In the genomic region with DNA sequence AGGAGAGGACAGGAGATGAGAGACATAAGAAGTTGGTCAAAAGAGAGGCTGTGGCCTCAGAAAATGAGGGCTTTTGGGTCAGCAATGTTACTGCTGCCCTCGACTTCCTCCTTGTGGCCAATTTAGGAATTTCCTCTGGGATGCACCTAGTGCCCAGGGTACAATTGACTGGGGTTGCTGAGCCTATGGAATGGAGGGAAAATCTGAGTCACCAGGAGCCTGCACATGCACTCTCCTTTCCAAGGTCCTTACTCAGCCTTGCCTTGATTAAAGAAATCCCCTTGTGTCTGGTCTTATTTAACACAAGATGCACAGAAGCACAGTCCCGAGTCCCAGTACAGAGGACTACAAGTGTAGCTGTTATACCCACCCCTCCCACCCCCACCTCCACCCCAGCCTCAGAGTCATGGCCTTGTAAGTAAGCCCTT, we compare ENCODE assay signal across 9 mouse cellular contexts.
DNase-seq lines count a peak whose midpoint lies in the region; ATAC-seq lines count a peak whose summit lies in the region.
"Had no signal": no experiment of that assay in that cellular context is flagged by ENCODE, and none has a peak within 500 bp of the region (broad histone marks: within the 10 kb centered on the region; RNA-seq: fewer than 3 reads in every experiment).

No protein-coding gene starts in this region.

- no peak overlapping the region for H3K4me2 ChIP-seq in hindbrain, embryonic 16.5 days (ENCODE audit: low read length)
- H3K4me2 ChIP-seq in limb, embryonic 13.5 days (replicated peaks) = no peak overlapping the region
- no peak overlapping the region for H3K4me2 ChIP-seq in neural tube, embryonic 12.5 days (replicated peaks)
- H3K4me2 ChIP-seq: limb, embryonic 15.5 days had no signal

- H3K4me1 ChIP-seq in forebrain, embryonic 10.5 days = peaks cover 13% of the 10 kb centered on the region
- H3K4me1 ChIP-seq in hindbrain, embryonic 16.5 days (ENCODE audit: control insufficient read depth, insufficient read depth, low read depth, low read length) = no peaks in the 10 kb centered on the region
- 0 out of 2 replicates have a peak, but pooled peaks cover 2% of the 10 kb centered on the region for H3K4me1 ChIP-seq in limb, embryonic 13.5 days
- H3K4me1 ChIP-seq in neural tube, embryonic 12.5 days = no peaks in the 10 kb centered on the region

- H3K4me3 ChIP-seq in forebrain, embryonic 10.5 days = no peak overlapping the region
- no peak overlapping the region for H3K4me3 ChIP-seq in hindbrain, embryonic 16.5 days (ENCODE audit: low read length)
- no peak overlapping the region for H3K4me3 ChIP-seq in limb, embryonic 13.5 days
- no peak overlapping the region for H3K4me3 ChIP-seq in neural tube, embryonic 12.5 days
- H3K4me3 ChIP-seq: limb, embryonic 15.5 days had no signal

- peak; percentile 67 for ATAC-seq in hindbrain, embryonic 16.5 days
- peak; percentile 54 for ATAC-seq in limb, embryonic 13.5 days (ENCODE audit: low FRiP score, low read depth)
- ATAC-seq in neural tube, embryonic 12.5 days (ENCODE audit: low FRiP score, low read depth) = peak; percentile 77

- H3K27me3 ChIP-seq in forebrain, embryonic 10.5 days (ENCODE audit: poor library complexity, severe bottlenecking) = no peaks in the 10 kb centered on the region
- no peaks in the 10 kb centered on the region for H3K27me3 ChIP-seq in hindbrain, embryonic 16.5 days (replicated peaks; ENCODE audit: control insufficient read depth, insufficient read depth, low read length)
- no peaks in the 10 kb centered on the region for H3K27me3 ChIP-seq in limb, embryonic 13.5 days
- H3K27me3 ChIP-seq in neural tube, embryonic 12.5 days (replicated peaks) = no peaks in the 10 kb centered on the region
- H3K27me3 ChIP-seq: limb, embryonic 15.5 days had no signal

- peak overlapping the region; percentile 73; the same call in 1 of the 2 replicates for H3K27ac ChIP-seq in forebrain, embryonic 10.5 days
- no peak overlapping the region for H3K27ac ChIP-seq in hindbrain, embryonic 16.5 days (ENCODE audit: low read depth, low read length)
- H3K27ac ChIP-seq in limb, embryonic 13.5 days = no peak overlapping the region
- no peak overlapping the region for H3K27ac ChIP-seq in neural tube, embryonic 12.5 days
- H3K27ac ChIP-seq: limb, embryonic 15.5 days had no signal

- H3K36me3 ChIP-seq in forebrain, embryonic 10.5 days (replicated peaks) = no peaks in the 10 kb centered on the region
- H3K36me3 ChIP-seq in hindbrain, embryonic 16.5 days (ENCODE audit: control insufficient read depth, insufficient read depth, low read length) = no peaks in the 10 kb centered on the region
- no peaks in the 10 kb centered on the region for H3K36me3 ChIP-seq in limb, embryonic 13.5 days
- no peaks in the 10 kb centered on the region for H3K36me3 ChIP-seq in neural tube, embryonic 12.5 days
- H3K36me3 ChIP-seq: limb, embryonic 15.5 days had no signal

- 25% methylated on average over 2 of the region's 2 CpGs for WGBS in forebrain, embryonic 10.5 days
- WGBS in hindbrain, embryonic 16.5 days = 52% methylated on average over 2 of the region's 2 CpGs
- WGBS in limb, embryonic 13.5 days = 26% methylated on average over 2 of the region's 2 CpGs
- WGBS in neural tube, embryonic 12.5 days = 39% methylated on average over 2 of the region's 2 CpGs

- H3K9me3 ChIP-seq in forebrain, embryonic 10.5 days = no peaks in the 10 kb centered on the region
- no peaks in the 10 kb centered on the region for H3K9me3 ChIP-seq in hindbrain, embryonic 16.5 days (ENCODE audit: control insufficient read depth, low read length)
- no peaks in the 10 kb centered on the region for H3K9me3 ChIP-seq in limb, embryonic 13.5 days
- no peaks in the 10 kb centered on the region for H3K9me3 ChIP-seq in neural tube, embryonic 12.5 days
- H3K9me3 ChIP-seq: limb, embryonic 15.5 days had no signal

- DNase-seq in layer of hippocampus, adult 11-12 months (ENCODE audit: low spot score) = peak; percentile 47
- no peak for DNase-seq in layer of hippocampus, adult 8-10 months (ENCODE audit: low spot score in 2 of 2)
- peak; percentile 77 for DNase-seq in adrenal gland, adult 2 months
- peak; percentile 44 for DNase-seq in forebrain, embryonic 10.5 days (ENCODE audit: extremely low spot score, low spot score)
- no peak for DNase-seq in B cell, adult 2 months

- H3K9ac ChIP-seq in hindbrain, embryonic 16.5 days (ENCODE audit: low read depth, low read length) = no peak overlapping the region
- no peak overlapping the region for H3K9ac ChIP-seq in limb, embryonic 13.5 days
- no peak overlapping the region for H3K9ac ChIP-seq in neural tube, embryonic 12.5 days
- H3K9ac ChIP-seq: limb, embryonic 15.5 days had no signal

Comparison
In these comparisons a context has a peak if more than half of its experiments do, and no peak if none do; other contexts are left out.
1. DNase-seq: peak in layer of hippocampus, adult 11-12 months (single experiment), adrenal gland, adult 2 months (single experiment) and forebrain, embryonic 10.5 days (single experiment); none in layer of hippocampus, adult 8-10 months (0 of 2) and B cell, adult 2 months (0 of 2).
2. Peak in every context shown above with its lines, with median percentiles within 50 percentile points of each other: ATAC-seq.